Mouse (Mus musculus): ENCODE results near the gene Fahd2a. TPM values are rescaled to one million over a fixed set of nuclear protein-coding genes. Genes with fewer than 3 reads are reported as not detected.

Fahd2a gene
- 10 to 100 TPM; 42.1 to 59.5 (median 52.5) TPM for total RNA-seq (2022)

DNA sequence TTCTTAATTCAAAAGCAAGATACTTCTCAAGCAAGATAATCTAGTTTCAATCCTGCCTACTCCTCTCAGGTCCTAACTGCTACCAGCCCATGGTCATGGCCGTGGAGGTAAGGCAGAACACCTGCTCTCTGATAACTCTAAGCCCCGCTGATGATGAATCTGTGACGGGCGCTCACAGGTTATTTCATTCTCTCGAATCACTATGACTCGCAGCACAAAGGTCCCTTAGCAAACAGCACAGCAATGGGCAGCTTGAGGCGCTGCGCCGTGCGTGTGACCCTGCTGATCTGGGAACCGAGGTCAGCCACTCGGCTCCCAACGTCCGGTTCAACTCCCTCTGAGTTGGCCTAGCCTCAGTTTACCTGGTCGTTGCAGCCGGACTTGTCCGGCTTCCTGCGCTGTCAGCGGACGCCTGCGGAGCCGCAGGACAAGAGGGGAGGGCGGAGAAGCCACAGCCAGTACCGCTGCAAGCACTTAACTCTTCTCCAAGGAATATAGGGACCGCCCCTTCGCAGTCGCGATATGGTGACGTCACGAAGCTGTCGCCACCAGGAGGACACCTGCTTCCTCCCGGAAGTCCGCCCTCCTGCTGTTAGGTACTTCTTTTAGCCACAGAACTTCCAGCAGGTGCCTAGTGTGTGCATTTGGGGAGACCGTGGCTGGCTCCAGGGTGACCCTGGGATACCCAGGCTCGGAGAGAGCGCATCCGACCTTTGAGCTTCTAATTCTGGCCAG lies at the start of gene Fahd2a:
Gene Fahd2a, minus strand, starts transcription at position 511 of the 735 bp plus-strand sequence.
- DNase-seq (ENCODE audit: low spot score), result peak; percentile 77

DNA sequence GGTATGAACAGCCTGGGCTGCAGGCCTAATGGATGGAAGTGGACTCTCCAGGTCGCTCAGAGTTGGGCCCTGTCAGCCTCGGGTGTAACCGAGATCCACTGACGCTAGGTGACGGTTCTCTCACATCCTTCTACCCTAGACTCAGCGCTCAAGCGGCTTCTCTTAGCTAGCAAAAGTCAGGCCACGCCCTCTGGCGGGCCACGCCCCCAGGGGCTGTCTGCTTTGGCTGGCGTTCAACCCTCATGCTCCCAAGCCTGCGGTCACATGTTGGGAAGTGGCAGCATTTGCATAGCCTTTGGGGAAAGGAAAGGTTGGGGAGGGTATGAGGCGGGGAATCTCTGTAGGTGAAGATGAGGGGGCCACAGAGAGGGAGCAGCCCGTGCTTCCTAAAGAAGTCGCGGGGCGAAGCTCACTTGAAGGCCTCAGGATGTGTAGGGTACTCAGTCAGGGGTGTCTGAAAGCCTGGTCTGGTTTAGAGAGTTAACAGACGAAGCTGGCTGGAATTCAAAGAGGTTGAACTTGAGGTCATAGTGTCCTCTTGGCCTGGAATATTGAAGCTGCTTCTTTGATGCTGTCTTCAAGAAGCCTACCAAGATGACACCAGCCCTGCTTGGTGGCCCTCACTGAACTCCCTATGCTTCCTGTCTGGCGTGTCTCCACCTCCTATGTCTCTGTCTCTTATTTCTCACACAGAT lies 40.3 kb upstream of the Fahd2a start:
- DNase-seq (ENCODE audit: low spot score), result peak; percentile 67

DNA sequence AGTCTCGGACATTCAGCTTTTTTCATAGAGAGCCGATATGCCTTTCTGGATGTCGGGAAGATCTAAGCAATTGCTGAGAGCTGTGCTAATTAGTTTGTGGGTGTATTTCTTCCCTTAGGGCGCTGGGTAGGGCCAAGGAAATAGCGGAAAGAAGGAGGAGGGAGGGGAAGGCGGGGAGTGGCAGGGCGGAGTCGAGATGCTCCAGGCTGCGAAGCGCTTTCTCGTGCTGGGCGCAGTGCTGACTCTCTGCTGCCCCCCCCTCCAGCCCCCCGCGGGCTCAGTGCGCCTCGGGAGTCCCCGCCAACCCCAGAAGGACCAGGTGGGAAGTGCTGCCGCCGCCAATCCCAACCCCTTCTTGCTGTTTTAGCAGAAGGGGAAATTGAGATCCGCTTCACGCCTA lies 38.6 kb upstream of the Fahd2a start:
- DNase-seq (ENCODE audit: low spot score), result peak; percentile 62

DNA sequence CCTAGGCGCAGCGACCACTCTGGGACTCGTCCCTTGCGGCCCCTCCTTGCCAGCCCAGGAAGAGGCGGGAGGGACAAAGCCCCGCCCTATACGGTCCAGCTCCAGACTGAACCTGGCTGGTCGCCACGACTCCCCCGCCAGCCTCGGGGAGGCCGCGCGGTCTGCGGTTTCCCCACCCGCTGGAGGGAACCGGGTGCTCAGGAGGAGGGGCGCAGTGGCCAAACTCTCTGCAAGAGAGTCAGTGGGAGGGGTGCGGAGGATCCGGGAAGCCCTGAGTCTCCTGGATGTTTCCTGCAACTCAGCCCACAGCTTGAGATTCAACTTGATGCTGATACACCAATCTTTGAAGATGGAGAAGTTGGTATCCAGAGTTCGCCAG lies 38.2 kb upstream of the Fahd2a start:
- peak; percentile 86 for DNase-seq (ENCODE audit: low spot score)

DNA sequence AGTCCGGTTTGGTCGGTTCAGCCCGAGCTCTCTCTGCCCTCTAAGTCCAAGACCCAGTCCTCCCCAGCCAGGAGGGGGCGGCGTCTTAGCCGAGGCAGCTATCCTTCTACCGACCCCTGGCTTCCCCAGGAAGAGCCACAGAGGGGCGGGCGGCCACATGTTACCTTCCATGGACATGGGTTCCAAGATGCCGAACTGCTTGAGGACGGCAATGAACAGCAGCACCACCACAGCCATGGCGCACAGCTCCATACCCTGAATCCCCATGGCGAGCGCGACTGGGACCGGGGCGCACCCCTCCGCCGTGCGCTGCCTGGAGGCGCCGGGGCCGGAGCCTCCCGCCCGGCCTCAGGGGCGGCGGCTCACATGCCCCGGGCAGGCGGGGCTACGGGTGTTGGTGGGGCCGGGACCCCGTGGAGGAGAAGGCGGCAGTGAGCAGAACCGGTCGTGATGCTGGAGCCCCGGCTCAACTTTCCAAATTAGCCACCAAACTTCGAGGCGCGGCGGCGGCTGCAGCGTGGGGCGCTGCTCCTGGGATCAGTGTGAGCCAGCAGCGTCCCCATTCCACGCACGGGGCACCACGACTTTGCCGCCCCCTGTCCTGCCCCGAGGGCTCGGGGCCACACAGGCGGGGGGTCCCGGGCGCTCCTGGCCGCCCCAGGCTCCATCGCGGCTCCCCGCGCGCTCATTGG lies 37.6 kb upstream of the Fahd2a start:
- DNase-seq (ENCODE audit: low spot score), result no peak

DNA sequence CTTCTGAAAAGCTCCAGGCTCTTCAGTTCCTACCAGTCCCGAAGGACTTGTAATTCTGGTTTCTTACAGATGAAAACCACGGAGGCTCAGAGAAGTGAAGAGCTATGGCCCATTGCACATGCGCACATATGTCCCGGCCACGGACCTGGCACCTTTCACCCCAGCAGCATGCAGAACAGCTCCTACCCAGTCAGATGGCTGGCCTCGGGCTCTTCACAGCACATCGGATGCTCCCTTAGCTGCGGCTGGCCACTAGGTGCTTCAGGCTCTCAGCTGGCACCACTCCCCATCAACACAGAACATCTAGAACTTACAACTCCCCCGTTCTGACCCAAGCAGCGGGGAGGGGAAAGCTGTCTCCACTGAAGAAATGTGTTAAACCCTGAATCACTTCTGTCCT lies 35.4 kb upstream of the Fahd2a start:
- DNase-seq (ENCODE audit: low spot score), result no peak

DNA sequence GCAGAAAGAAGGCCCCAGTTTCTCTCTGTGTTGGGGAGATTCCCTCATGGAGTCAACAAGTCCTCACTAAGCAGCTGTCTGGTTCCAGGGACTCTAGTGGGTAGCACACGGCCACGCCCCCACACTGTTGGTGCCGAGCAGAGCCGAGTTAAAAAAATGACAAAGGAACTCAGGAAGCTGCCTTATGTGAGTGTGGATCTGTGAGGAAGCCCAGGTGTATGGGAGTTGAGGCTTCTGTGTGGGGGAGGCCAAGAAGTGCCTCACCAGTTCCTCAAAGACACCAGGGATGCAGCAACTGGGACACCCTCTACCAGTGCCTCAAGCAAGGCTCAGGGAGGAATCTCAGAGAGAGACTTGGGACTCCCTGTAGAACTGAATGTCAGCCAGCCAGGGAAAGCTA lies 34.8 kb upstream of the Fahd2a start:
- no peak for DNase-seq (ENCODE audit: low spot score)

DNA sequence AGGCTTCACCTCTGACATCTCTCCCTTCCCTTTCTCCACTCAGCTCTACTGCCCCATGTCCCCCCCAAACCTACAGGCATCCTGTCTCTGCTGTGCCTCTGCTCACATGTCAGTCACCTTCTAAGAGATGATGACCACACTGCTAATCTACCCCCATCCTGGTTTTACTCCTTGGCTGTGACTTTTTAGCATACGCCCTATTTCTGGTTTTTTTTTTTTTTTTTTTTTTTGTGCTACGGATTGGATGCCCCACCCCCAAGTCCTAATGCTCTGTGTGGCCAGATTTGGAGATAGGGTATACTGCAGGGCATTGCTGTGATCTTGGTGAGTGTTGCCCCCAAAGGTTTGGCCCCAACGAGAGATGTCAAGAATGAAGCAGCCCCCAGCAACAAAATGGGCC lies 27.9 kb upstream of the Fahd2a start:
- DNase-seq (ENCODE audit: low spot score), result no peak

DNA sequence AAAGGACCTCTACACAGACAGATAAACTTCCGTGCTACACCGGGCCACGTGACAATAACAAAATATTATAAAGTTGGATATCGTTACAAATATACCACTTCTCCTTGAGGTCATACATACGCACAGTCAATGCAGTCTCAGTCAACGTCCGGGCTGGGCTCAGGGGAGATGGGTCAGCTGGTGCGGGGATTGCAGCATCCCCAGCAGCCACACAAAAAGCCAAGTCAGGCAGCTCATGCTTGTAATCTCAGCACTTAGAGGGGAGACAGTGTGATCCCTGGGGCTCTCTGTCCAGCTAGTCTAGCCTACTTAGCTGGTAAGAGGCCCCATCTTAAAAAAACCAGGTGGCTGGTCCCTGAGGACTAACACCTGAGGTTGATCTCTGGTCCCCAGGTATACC lies 26.9 kb upstream of the Fahd2a start:
- DNase-seq (ENCODE audit: low spot score), result no peak

DNA sequence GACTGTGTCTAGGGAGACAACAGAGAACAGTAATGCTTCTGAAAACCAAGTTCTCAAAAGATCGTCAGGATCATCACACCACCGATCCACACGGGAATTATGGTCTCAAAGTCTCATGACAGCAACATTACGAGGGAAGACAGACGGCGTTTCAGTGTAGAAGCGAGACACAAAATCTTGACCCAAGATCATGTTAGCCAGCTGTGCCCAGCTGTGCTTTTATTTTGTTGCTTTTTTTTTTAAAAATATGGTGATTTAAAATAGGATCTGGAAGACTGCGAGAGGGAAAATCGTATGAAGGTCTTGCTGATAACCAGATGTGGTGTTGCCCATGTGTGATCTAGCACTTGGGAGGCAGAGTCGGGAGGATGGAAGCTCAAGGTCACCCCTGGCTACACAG lies 26.3 kb upstream of the Fahd2a start:
- no peak for DNase-seq (ENCODE audit: low spot score)

DNA sequence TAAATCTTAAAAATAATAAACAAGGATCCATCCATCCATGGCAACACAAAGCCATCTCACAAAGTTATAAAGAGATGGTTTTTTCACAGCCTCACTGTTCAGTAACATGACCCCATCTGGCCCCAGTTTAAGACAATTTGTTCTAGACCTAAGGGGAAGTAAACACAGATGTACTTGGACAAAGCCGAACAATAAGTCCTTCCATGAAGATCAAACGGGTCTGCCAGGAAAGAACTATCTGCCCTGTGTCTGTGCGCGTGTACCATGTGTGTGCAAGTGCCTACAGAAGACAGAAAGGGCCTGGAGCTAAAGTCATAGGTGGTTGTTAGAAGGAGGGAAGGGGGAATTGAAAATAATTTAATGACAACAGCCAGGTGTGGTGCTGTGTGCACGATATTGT lies 25.8 kb upstream of the Fahd2a start:
- no peak for DNase-seq (ENCODE audit: low spot score)

DNA sequence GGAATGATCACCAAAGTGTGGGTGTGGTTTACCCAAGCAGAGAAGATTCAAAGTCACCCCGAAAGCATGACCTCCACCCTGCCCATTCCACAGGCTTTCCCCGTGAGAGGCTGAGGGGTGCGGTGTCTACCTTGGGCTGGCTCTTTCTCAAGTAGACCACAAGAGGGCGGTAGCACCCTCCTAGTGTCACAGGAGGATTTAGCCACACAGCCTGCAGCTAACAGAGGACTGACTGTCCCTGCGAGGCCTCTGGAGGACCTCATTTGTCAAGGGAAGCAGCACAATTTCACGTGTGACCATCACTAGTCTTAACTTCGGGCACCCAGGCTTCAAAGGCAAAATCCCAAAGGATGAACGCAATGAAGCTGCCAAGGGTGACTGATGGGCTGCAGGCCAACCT lies 17.9 kb upstream of the Fahd2a start:
- DNase-seq (ENCODE audit: low spot score), result peak; percentile 60

DNA sequence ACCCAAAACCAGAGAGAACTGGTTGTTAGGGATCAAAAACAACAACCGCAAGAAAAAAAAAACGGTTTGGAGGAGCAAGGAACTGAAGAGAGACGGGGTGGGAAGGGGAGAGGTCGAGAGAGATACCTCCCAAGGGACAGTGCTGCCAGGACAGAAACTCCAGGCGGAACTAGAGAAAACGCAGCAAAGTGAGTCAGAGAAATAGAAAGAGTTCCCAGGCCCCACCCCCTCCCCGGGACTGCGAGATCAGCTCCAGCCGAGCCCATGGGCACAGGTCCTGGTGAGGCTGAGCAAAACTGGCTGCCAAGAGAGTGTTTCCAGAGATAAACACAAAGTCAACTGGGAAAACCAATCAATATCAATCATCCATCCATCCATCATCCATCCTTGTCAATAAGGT lies 17.0 kb upstream of the Fahd2a start:
- DNase-seq (ENCODE audit: low spot score), result no peak

DNA sequence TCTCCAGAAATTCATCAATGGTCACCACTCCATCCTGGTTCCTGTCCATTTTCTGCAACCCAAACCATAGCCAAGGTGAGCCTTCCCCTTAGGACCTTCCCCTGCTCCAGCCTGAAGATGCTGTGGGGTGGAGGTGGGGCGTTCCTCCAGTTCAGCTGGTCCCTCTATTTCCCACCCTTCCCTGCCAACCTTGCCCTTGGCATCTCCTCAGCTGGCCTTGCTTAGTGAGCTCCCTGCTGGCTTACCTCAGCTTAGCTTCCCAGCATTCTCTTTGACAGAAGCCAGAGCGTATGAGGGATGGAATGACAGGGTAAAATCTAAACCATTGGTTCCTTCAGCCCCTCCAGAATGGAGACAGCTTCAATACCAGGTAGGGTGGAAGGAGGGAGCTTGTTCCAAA lies 15.0 kb upstream of the Fahd2a start:
- DNase-seq (ENCODE audit: low spot score), result no peak

DNA sequence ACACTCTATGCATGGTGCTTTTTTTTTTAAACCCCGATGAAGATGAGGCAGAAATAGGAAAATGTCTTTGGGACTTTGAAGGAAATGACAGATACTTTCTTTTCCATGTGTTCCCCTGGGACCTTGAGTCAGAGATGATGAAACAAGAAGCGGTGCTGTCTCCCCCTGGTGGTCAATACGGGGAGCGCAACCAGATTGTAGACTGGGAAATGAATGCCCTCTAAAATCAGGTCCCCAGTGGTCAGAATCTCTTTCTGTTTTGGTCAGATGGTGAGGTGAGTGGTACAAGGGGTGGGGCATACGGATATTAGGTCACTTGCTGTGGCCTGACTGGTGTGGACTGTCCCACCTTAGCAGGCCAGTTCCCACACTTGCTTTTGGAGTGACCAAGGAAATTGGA lies 9.4 kb upstream of the Fahd2a start:
- DNase-seq (ENCODE audit: low spot score), result peak; percentile 77

DNA sequence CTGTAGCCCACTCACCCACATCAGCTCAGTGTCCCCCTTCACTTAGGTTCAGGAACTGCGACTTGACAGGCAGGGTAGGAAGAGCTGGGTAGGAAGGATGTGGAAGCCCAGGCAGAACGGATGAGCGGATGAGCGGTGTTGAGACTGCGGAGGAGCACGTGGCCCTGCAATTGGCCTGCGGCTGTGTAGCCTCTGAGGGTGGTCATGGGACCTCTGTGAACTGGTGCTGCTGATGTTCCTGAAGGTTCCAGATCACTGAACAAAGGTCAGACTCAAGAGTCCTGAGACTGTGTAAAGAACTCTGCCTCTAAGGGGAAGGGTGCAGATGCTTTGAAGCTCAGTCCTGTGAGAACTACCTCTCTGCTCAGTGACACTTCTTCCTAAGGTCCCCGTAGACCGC lies 8.8 kb upstream of the Fahd2a start:
- DNase-seq (ENCODE audit: low spot score), result no peak

DNA sequence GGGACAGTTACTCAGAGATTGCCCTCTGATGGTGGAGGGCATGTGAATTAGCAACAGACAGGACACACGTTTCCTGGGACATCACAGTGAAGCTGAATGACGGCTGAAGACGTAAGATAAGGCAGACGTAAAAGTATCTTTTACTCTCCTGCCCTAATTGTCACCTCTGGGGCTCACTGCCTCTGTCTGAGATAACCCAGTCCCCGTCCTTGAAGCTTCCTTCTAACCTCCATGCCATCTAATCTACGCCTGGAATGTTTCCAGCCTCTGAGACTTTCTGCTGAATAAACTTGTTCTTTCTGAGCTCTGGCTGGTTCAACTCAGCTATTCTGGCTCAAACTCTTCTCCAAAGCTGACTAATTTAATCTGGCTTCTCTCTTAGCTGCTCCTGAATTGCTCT lies 7.4 kb upstream of the Fahd2a start:
- no peak for DNase-seq (ENCODE audit: low spot score)

DNA sequence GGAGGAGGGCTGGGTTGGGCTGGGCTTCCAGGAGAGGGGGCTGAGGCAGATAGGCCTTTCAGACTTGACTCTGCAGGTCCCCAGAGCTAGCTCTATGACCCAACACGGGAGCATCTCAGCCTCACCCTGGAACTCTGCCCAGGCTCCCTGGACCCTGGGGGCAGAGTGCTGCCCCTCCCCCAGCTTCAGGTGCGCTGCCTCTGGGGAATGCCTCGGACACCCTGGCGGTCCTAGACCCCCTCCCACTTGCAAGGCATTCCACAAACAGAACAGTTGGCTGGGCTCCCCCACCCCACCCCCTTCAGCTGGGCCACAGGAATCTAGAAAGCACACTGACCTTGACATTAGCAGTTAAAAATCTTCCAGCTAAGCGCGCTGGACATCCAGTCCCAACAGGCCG lies 5.3 kb upstream of the Fahd2a start:
- no peak for DNase-seq (ENCODE audit: low spot score)

DNA sequence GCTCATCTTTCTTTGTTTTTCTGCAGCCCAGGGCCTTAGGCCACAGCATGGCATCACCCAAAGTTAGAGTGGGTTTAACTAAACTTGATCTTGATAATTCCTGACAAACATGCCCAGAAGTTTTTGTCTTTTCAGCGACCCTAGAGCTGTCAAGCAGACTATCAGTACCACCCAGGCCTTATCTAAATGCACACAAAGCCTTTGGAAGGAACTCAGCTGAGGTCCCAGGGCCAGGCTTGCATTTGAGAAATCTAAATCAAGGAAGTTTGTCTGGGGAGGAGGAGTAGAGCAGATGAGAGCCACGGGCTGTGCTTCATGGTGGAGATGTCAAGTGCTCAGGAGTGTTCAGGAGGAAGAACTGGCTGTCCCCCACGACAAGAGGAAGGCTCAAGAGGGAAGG lies 2.5 kb upstream of the Fahd2a start:
- no peak for DNase-seq (ENCODE audit: low spot score)

DNA sequence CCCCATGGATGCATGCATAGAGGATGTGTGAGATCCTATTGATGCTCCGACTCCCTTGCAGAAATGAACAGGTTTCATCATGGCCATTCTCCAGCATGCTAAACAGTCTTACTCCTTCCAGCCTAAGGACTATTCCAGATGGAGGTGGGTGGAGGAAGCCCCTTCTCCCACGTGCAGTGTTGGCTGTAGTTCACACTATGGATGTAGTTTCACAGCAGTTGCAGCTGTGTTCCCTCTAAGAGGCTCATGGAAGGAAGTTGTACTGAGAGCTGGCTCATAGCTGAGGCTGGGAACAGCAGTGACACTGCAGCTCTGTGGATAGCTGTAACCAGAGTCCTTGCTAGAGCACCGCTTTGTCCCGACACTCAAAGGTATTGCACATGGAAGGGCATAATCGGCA lies 6.7 kb downstream of the Fahd2a start:
- no peak for DNase-seq (ENCODE audit: low spot score)

DNA sequence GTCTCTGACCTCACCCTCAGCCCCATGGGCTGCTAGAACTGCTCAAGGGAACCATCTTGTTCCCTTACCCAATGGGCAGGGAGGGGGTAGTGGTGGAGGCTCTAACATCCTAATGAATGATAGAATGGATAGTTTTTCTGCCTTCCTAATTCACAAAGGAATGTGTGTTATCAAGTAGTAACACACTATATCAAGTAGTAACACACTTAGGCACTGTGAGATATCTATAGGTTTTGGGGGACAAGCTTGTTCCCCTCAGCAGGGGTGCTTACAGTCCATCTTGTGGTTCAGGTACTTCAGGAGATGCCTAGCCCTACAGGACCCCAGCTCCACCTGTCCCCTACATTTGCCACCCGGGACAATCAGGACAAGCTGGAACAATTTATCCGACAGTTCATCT lies 8.8 kb downstream of the Fahd2a start:
- DNase-seq (ENCODE audit: low spot score), result no peak

DNA sequence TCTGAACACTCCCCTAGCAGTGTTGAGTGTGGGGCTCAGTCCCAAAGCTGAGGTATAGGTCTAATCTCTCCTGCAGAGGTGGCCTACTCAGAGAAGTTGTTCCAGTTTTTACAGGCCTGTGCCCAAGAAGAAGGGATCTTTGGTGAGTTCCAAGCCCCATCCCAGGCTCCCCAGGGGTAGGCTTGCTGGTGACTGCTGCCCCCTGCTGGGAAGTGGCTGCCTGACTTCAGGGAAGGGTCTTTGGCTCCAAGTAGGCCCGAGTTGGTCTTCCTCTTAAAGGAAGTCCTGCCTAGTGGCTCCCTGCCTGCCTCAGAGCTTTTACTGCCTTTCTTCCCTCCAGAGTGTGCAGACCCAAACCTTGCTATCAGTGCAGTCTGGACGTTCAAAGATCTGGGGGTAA lies 9.2 kb downstream of the Fahd2a start:
- no peak for DNase-seq (ENCODE audit: low spot score)

All from heart, adult 8-10 months (tissue).